Mouse (Mus musculus) olfactory bulb, adult 2 months (tissue): ENCODE measurements around the gene Snrpe. TPM values are rescaled to one million over a fixed set of nuclear protein-coding genes. Genes with fewer than 3 reads are reported as not detected.

ENCODE experiments used
- H3K27ac ChIP-seq: fragments of 200-500 bp; 2 replicates; pipeline ENCODE4 v1.5.1; 2012; ENCODE audit warnings: low read depth, low read length; ENCODE audit not compliant: insufficient read depth
- H3K4me1 ChIP-seq: fragments of 200-500 bp; 2 replicates; pipeline ENCODE4 v1.6.1; 2012; ENCODE audit warnings: low read length; ENCODE audit not compliant: control insufficient read depth, insufficient read depth
- H3K4me3 ChIP-seq: fragments of 200-500 bp; 2 replicates; pipeline ENCODE4 v1.5.1; 2012; ENCODE audit warnings: mild to moderate bottlenecking, low read depth, low read length, moderate library complexity; ENCODE audit not compliant: insufficient read depth
- CTCF ChIP-seq: fragments of 200-500 bp; IDR thresholded peaks from 2 replicates; pipeline ENCODE4 v1.5.1; 2012; ENCODE audit warnings: low read depth, mild to moderate bottlenecking, low read length, moderate library complexity; ENCODE audit not compliant: insufficient read depth
- POLR2A ChIP-seq: fragments of 200-500 bp; IDR thresholded peaks from 2 replicates; pipeline ENCODE4 v1.6.1; 2012; ENCODE audit warnings: mild to moderate bottlenecking, low read depth, low read length, moderate library complexity; ENCODE audit not compliant: insufficient read depth
- WGBS: fragments of 180-500 bp; shearing (Covaris S2); methylation state at CpG from one replicate; pipeline ENCODE4 v1.1.7; 2018; 5-methylcytosine and 5-hydroxymethylcytosine counted together
- polyA plus RNA-seq: library from polyadenylated mRNA; stranded (reverse); fragments of >200 nt; gene quantifications from 2 replicates; pipeline ENCODE4 v1.2.4, GENCODE M21; 2012; ENCODE audit warnings: low replicate concordance; ENCODE audit not compliant: missing spikeins, insufficient read depth, insufficient read length

The Snrpe gene
- polyA plus RNA-seq: not detected in 2 replicates

GRCm38 (mm10) chr1:133609771-133610502 lies at the start of gene Snrpe:
Gene Snrpe, minus strand, starts transcription at chr1:133610291.
- Histone ChIP-seq H3K4me1 (no peaks in the 10 kb centered on the region), H3K4me3 (peak within 1 kb of the TSS; percentile 92), H3K27ac (peak within 1 kb of the TSS; percentile 87)
- TF ChIP-seq POLR2A (0 out of 2 replicates have a peak, but pooled peaks have one; percentile 34), CTCF (peak; percentile 88)
- under 1% methylated on average over 73 of the region's 73 CpGs for WGBS

GRCm38 (mm10) chr1:133658878-133659277 lies 48.8 kb upstream of the Snrpe start:
- H3K4me3 ChIP-seq: no peak overlapping the region
- H3K27ac ChIP-seq: no peak overlapping the region
- TF ChIP-seq POLR2A (no peak), CTCF (no peak)
- WGBS: 75% methylated on average over 3 of the region's 3 CpGs
- H3K4me1 ChIP-seq: peaks cover 7% of the 10 kb centered on the region

DNA sequence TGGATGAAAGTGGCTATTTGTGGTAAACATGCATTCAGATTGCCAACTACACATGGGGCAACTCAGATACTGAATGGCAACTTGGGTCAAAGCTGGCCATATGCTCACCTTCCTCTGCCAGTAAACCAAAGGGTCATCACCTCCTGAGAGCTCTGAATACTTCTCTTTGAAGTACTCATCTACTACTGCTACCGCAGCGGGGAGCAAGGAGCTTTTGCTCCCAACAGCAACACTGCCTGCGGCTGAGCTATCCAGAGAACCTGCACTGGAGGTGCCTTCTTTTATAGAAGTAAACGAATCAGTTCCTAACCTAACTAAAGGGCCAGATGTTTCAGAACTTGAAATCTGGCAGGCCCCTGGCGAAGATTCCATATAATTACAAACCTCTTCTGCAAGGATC lies 46.7 kb upstream of the Snrpe start:
- H3K27ac ChIP-seq: no peak overlapping the region
- H3K4me1 ChIP-seq: peaks cover 7% of the 10 kb centered on the region
- H3K4me3 ChIP-seq: no peak overlapping the region
- TF ChIP-seq POLR2A (no peak), CTCF (no peak)
- WGBS: 51% methylated on average over 5 of the region's 5 CpGs

GRCm38 (mm10) chr1:133653033-133653432 lies 42.9 kb upstream of the Snrpe start:
- TF ChIP-seq POLR2A (no peak), CTCF (no peak)
- Histone ChIP-seq H3K4me1 (peaks cover 5% of the 10 kb centered on the region; the same call in 1 of the 2 replicates), H3K27ac (no peak overlapping the region), H3K4me3 (no peak overlapping the region)
- WGBS: 95% methylated on average over 1 of the region's 1 CpGs

- TF ChIP-seq POLR2A (no peak), CTCF (no peak)
- H3K4me1 ChIP-seq: peaks cover 2% of the 10 kb centered on the region; the same call in 1 of the 2 replicates
- WGBS: 95% methylated on average over 7 of the region's 7 CpGs
- no peak overlapping the region for H3K27ac ChIP-seq
- H3K4me3 ChIP-seq: no peak overlapping the region
Observed at GRCm38 (mm10) chr1:133650288-133651055, 40.4 kb upstream of the Snrpe start.

DNA sequence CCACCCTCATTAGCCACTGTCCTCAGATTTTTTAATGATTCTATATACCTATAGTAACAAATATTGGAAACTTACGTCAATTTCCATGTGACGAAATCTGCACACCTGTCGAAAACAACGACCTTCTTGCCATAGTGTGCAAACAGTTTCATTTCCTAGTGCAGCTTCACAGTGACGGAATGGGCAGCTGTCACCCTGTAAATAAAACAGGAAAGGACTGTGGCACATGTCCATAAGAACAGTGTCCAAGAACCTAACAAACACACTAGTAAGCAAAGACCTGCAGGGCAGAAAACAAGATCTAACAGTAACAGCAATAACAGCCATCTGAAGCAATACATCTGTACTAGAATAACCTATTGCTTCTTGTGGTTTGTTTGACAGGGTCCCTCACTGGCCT lies 35.6 kb upstream of the Snrpe start:
- Histone ChIP-seq H3K4me1 (no peaks in the 10 kb centered on the region), H3K27ac (no peak overlapping the region), H3K4me3 (no peak overlapping the region)
- 93% methylated on average over 5 of the region's 5 CpGs for WGBS
- no peak for TF ChIP-seq POLR2A
- no peak for TF ChIP-seq CTCF

- WGBS: 37% methylated on average over 2 of the region's 2 CpGs
- no peak overlapping the region for H3K4me3 ChIP-seq
- no peak overlapping the region for H3K27ac ChIP-seq
- H3K4me1 ChIP-seq: no peaks in the 10 kb centered on the region
- TF ChIP-seq POLR2A (no peak), CTCF (no peak)
Observed at GRCm38 (mm10) chr1:133641163-133641562, 31.1 kb upstream of the Snrpe start.

DNA sequence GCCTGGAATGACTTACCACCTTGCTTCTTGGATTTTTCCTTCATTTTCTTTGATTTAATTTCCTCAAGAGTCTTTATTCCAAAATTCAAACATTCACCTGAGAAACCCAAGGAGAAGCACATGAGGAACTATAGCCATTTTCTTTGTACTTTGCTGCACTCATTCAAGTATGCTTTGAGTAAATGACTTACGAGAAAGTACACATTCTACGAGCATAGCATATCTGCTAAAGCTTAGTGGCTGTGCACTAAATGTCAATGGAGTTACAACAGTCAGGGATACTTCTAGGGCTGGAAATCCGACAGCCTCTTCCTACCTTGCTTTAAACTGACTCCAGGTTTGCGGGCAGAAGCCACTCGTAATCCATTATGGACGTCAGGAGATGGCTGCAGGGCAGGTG lies 28.4 kb upstream of the Snrpe start:
- H3K27ac ChIP-seq: no peak overlapping the region
- 92% methylated on average over 6 of the region's 6 CpGs for WGBS
- H3K4me1 ChIP-seq: no peaks in the 10 kb centered on the region
- no peak overlapping the region for H3K4me3 ChIP-seq
- TF ChIP-seq CTCF (no peak), POLR2A (no peak)

DNA sequence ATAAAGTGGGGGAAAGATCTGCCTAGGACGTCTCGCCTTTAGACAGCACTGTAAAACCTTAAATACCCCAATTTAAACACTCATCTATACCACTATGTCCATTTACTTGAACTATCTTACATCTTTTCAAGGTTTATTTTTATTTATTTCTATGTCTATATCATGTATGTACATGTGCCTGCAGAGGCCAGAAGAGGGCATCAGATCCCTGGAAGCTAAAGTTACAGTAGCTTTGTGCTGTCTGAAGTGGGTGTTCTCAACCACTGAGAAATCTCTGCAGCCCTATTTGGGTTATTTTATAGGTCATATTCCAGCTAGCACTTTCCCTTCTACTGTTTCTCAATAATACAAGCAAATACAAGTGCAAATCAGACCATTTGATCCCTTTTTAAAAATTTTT lies 22.1 kb upstream of the Snrpe start:
- Histone ChIP-seq H3K27ac (no peak overlapping the region), H3K4me3 (no peak overlapping the region), H3K4me1 (no peaks in the 10 kb centered on the region)
- WGBS: 90% methylated on average over 2 of the region's 2 CpGs
- TF ChIP-seq POLR2A (no peak), CTCF (no peak)
